Mouse (Mus musculus) liver, embryonic 13.5 days (tissue): ENCODE data around the gene Klf16. TPM values are rescaled to one million over a fixed set of nuclear protein-coding genes. Genes with fewer than 3 reads are reported as not detected.
A peak's percentile ranks its signal among the peaks of the same experiment; 100 is the strongest.

Source experiments
- ATAC-seq: fragments of 200-750 bp; cut with Nextera tagmentation; 2 replicates; pipeline ENCODE4 v1.8.0; 2017; ENCODE audit warnings: low read depth, mild to moderate bottlenecking, moderate number of reproducible peaks, moderate library complexity
- DNase-seq: peaks from one replicate; pipeline ENCODE4 v3.0.0; 2022
- H3K27ac ChIP-seq: fragments of 300-500 bp; sonication (generic); 2 replicates; pipeline ENCODE4 v1.5.1; 2015; ENCODE audit warnings: moderate library complexity, mild to moderate bottlenecking, inconsistent platforms
- H3K27me3 ChIP-seq: fragments of 300-500 bp; sonication (generic); 2 replicates; pipeline ENCODE4 v1.6.1; 2015; ENCODE audit warnings: mild to moderate bottlenecking, inconsistent platforms
- H3K36me3 ChIP-seq: fragments of 300-500 bp; sonication (generic); 2 replicates; pipeline ENCODE4 v1.6.1; 2015; ENCODE audit warnings: mild to moderate bottlenecking, inconsistent platforms
- H3K4me1 ChIP-seq: fragments of 300-500 bp; sonication (generic); replicated peaks from 2 replicates; pipeline ENCODE4 v1.6.1; 2015; ENCODE audit warnings: inconsistent platforms
- H3K4me2 ChIP-seq: fragments of 300-500 bp; sonication (generic); 2 replicates; pipeline ENCODE4 v1.6.1; 2015; ENCODE audit warnings: inconsistent platforms, mild to moderate bottlenecking, moderate library complexity
- H3K4me3 ChIP-seq: fragments of 300-500 bp; sonication (generic); replicated peaks from 2 replicates; pipeline ENCODE4 v1.5.1; 2015; ENCODE audit warnings: mild to moderate bottlenecking, inconsistent platforms
- H3K9ac ChIP-seq: fragments of 300-500 bp; sonication (generic); 2 replicates; pipeline ENCODE4 v1.6.1; 2015; ENCODE audit warnings: mild to moderate bottlenecking, inconsistent platforms
- H3K9me3 ChIP-seq: fragments of 300-500 bp; sonication (generic); replicated peaks from 2 replicates; pipeline ENCODE4 v1.6.1; 2016; ENCODE audit warnings: inconsistent platforms
- WGBS: fragments of 180-500 bp; shearing (Covaris S2); methylation state at CpG from one replicate; pipeline ENCODE4 v1.1.7; 2015; ENCODE audit not compliant: insufficient replicate concordance; 5-methylcytosine and 5-hydroxymethylcytosine counted together
- polyA plus RNA-seq: library from polyadenylated mRNA; unstranded; fragments of >200 nt; fragmentation: Nextera tagmentation; extraction: Ambion mirVana; gene quantifications from 2 replicates; pipeline ENCODE4 v1.2.1, GENCODE M21; 2015

Gene Klf16
- 13.4 and 14.1 TPM in 2 replicates for polyA plus RNA-seq

- Histone ChIP-seq H3K9ac (peak within 1 kb of the TSS; percentile 98), H3K4me3 (peak within 1 kb of the TSS; percentile 96), H3K4me2 (peak within 1 kb of the TSS; percentile 100), H3K27me3 (no peaks in the 10 kb centered on the region), H3K27ac (peak within 1 kb of the TSS; percentile 99), H3K36me3 (peaks cover 18% of the 10 kb centered on the region; the same call in 1 of the 2 replicates), H3K9me3 (no peaks in the 10 kb centered on the region), H3K4me1 (peaks cover 69% of the 10 kb centered on the region)
- under 1% methylated on average over 93 of the region's 97 CpGs for WGBS
- peak; percentile 99 for DNase-seq
- ATAC-seq, result peak; percentile 71
Observed at GRCm38 (mm10) chr10:80577195-80578130, at the start of gene Klf16. TSS of gene Klf16 (minus strand) at chr10:80577321.

GRCm38 (mm10) chr10:80625764-80626163, 48.6 kb upstream of the Klf16 start:
- H3K4me2 ChIP-seq, result no peak overlapping the region
- 83% methylated on average over 4 of the region's 4 CpGs for WGBS
- no peak for DNase-seq
- no peak overlapping the region for H3K4me3 ChIP-seq
- ATAC-seq, result no peak
- H3K9me3 ChIP-seq, result no peaks in the 10 kb centered on the region
- peak overlapping the region; percentile 27; the same call in 1 of the 2 replicates for H3K9ac ChIP-seq
- peaks cover 71% of the 10 kb centered on the region for H3K4me1 ChIP-seq
- no peaks in the 10 kb centered on the region for H3K27me3 ChIP-seq
- H3K27ac ChIP-seq, result peak overlapping the region; percentile 92; the same call in 1 of the 2 replicates
- H3K36me3 ChIP-seq, result peaks cover 4% of the 10 kb centered on the region

- DNase-seq (peak; percentile 48), ATAC-seq (no peak)
- 13% methylated on average over 15 of the region's 15 CpGs for WGBS
- Histone ChIP-seq H3K9ac (peak overlapping the region; percentile 96), H3K9me3 (no peaks in the 10 kb centered on the region), H3K36me3 (no peaks in the 10 kb centered on the region), H3K27ac (peak overlapping the region; percentile 92), H3K4me1 (peaks cover 74% of the 10 kb centered on the region), H3K4me3 (peak overlapping the region; percentile 93), H3K27me3 (no peaks in the 10 kb centered on the region), H3K4me2 (peak overlapping the region; percentile 98)
Observed at GRCm38 (mm10) chr10:80623457-80624191, 46.5 kb upstream of the Klf16 start.

DNA sequence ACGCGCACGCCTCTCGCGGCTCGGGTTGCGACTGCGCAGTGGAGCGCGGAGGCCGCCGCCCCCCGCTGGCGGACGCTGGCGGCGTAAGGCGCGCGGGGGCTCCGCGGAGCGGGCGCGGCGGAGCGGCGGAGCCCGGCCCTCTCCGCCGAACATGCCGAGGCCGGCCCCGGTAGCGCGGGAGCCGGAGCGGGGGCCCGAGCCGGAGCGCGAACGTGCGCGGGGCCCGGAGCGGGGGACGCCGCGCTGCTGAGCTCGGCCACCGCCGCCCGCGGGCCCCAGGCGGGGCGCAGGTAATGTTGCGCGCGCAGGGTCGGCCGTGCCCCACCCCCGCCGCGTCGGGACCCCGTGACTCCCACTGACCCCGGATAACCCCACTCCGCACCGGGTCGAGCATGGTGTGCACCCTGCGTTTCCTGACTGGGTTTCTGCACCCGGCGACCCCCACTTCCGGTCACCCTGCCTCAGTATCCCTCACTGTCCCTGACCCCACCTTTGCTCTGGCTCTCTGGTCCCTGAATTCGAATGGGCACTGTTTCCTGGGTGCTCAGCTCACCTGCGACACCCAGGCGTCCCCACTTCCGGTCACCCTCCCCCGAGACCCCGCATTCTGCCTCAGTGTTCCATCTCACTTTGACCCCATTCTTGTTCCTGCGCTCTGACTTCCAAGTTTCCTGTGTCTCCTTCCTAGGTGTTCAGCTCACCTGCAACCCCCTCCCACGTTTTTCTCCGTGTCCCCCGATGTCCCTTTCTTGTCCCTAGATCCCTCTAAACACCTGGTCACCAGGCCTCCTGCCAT, 45.7 kb upstream of the Klf16 start, which contains the start of gene Csnk1g2:
Csnk1g2 (plus strand) TSS at position 178 of the 796 bp plus-strand sequence.
- peak within 1 kb of the TSS; percentile 96 for H3K9ac ChIP-seq
- DNase-seq (no peak), ATAC-seq (peak; percentile 11)
- peak within 1 kb of the TSS; percentile 96 for H3K27ac ChIP-seq
- H3K9me3 ChIP-seq, result no peaks in the 10 kb centered on the region
- no peaks in the 10 kb centered on the region for H3K27me3 ChIP-seq
- no peaks in the 10 kb centered on the region for H3K36me3 ChIP-seq
- peak within 1 kb of the TSS; percentile 93 for H3K4me3 ChIP-seq
- WGBS, result under 1% methylated on average over 85 of the region's 85 CpGs
- peak within 1 kb of the TSS; percentile 98 for H3K4me2 ChIP-seq
- H3K4me1 ChIP-seq, result peaks cover 72% of the 10 kb centered on the region

GRCm38 (mm10) chr10:80621940-80622660, 45.0 kb upstream of the Klf16 start:
- Histone ChIP-seq H3K4me1 (peaks cover 66% of the 10 kb centered on the region), H3K27me3 (no peaks in the 10 kb centered on the region), H3K9ac (peak overlapping the region; percentile 65), H3K4me2 (peak overlapping the region; percentile 98), H3K9me3 (no peaks in the 10 kb centered on the region), H3K4me3 (peak overlapping the region; percentile 93), H3K36me3 (no peaks in the 10 kb centered on the region), H3K27ac (peak overlapping the region; percentile 96)
- under 1% methylated on average over 64 of the region's 64 CpGs for WGBS
- DNase-seq (peak; percentile 98), ATAC-seq (peak; percentile 89)

DNA sequence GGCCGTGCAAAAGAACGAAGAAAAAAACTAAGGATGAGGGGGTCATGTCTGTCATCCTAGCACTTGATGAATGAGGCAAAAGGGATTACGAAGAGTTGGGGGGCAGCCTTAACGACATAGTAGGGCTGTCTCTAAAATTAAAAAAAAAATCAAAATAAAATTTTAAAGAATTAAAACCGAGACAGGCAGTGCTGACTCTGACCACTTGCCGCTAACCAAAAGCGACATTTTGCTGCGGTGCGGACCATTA, 44.5 kb upstream of the Klf16 start:
- no peak for ATAC-seq
- H3K9ac ChIP-seq, result peak overlapping the region; percentile 65
- H3K27me3 ChIP-seq, result no peaks in the 10 kb centered on the region
- H3K4me2 ChIP-seq, result peak overlapping the region; percentile 76
- H3K36me3 ChIP-seq, result no peaks in the 10 kb centered on the region
- 1% methylated on average over 9 of the region's 9 CpGs for WGBS
- H3K27ac ChIP-seq, result peak overlapping the region; percentile 96
- DNase-seq, result no peak
- H3K4me3 ChIP-seq, result peak overlapping the region; percentile 93
- H3K4me1 ChIP-seq, result peaks cover 65% of the 10 kb centered on the region
- no peaks in the 10 kb centered on the region for H3K9me3 ChIP-seq

GRCm38 (mm10) chr10:80620796-80621689, 43.9 kb upstream of the Klf16 start:
- peak overlapping the region; percentile 76 for H3K4me2 ChIP-seq
- peak overlapping the region; percentile 96 for H3K27ac ChIP-seq
- 56% methylated on average over 16 of the region's 16 CpGs for WGBS
- H3K4me3 ChIP-seq, result peak overlapping the region; percentile 93
- H3K27me3 ChIP-seq, result no peaks in the 10 kb centered on the region
- DNase-seq (no peak), ATAC-seq (no peak)
- peak overlapping the region; percentile 65 for H3K9ac ChIP-seq
- H3K9me3 ChIP-seq, result no peaks in the 10 kb centered on the region
- peaks cover 59% of the 10 kb centered on the region for H3K4me1 ChIP-seq
- peaks cover 3% of the 10 kb centered on the region; the same call in 1 of the 2 replicates for H3K36me3 ChIP-seq

DNA sequence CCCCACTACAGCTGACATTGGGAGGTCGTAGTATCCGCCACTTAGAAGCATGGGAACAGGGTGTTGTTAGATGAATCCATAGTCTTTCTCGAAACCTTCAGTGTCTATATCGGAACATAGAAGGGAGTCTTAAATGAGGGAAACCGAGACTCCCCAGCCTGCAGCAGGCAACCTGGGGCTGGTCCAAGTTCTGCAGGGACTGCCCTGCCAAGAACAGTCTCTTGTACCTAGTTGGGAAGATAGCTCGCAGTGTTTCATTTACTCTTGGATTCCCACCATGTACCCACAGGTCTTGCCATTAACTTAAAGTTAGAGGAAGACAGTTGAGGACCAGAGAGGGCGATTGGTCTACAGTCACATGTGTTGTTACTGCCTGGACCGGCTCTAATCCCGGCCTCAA, 43.2 kb upstream of the Klf16 start:
- Histone ChIP-seq H3K9me3 (no peaks in the 10 kb centered on the region), H3K27me3 (no peaks in the 10 kb centered on the region), H3K27ac (peak overlapping the region; percentile 96), H3K36me3 (peaks cover 9% of the 10 kb centered on the region), H3K4me2 (no peak overlapping the region), H3K9ac (no peak overlapping the region), H3K4me1 (peaks cover 56% of the 10 kb centered on the region), H3K4me3 (no peak overlapping the region)
- no peak for ATAC-seq
- WGBS, result 79% methylated on average over 9 of the region's 9 CpGs
- DNase-seq, result no peak

DNA sequence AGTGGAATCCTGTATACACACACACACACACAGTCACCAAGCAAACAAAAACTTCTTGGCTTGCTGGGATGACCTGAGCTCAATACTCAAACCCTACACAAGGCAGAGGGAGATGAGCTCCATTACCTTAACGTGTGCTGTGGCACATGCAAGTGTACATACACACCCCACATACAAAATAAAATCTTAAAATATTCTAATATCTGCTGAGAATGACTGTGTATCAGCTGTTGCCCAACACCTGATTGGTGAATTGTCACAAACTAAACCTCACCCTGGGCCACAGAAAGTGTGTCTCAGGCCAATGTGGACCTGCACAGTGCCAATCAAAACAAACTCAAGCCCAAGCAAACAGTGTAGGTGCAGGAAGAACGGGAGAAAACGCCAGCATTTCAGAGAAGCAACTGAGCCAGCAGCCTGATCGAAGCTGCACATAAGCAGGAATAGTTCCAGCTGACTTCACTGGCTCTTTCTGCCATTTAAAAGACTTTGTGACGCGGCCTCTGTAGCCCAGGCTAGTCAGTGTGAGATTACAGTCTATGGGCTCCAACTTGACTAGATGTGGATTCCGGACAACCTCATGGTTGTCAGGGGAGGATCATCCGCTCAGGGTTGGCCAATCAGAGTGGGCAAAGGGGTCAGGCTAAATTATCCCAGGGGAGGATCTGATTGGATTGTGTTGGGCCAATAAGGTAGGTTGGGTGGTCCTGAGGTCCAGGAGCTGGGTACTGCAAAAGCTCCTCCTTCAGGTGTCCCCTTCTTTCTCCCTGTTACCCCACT, 42.5 kb upstream of the Klf16 start:
- ATAC-seq, result no peak
- no peaks in the 10 kb centered on the region for H3K9me3 ChIP-seq

More for the DNA sequence above, 42.5 kb upstream of the Klf16 start:
- 44% methylated on average over 8 of the region's 8 CpGs for WGBS
- peaks cover 49% of the 10 kb centered on the region for H3K4me1 ChIP-seq
- peaks cover 16% of the 10 kb centered on the region for H3K36me3 ChIP-seq
- no peak overlapping the region for H3K4me3 ChIP-seq
- H3K4me2 ChIP-seq, result 0 out of 2 replicates have a peak overlapping the region, but pooled peaks have one; percentile 11
- no peak for DNase-seq
- no peaks in the 10 kb centered on the region for H3K27me3 ChIP-seq
- peak overlapping the region; percentile 96 for H3K27ac ChIP-seq
- H3K9ac ChIP-seq, result peak overlapping the region; percentile 30; the same call in 1 of the 2 replicates
